Mouse (Mus musculus) right cerebral cortex, postnatal 36 days (tissue): ENCODE data around the gene Ccl9.

ENCODE experiments used
- DNase-seq, 2 experiments: peaks; one replicate each; pipeline ENCODE4 v3.0.0; 2022; ENCODE audit warnings: low spot score in 2 of 2, mixed read lengths in 1 of 2

Ccl9 gene

DNA sequence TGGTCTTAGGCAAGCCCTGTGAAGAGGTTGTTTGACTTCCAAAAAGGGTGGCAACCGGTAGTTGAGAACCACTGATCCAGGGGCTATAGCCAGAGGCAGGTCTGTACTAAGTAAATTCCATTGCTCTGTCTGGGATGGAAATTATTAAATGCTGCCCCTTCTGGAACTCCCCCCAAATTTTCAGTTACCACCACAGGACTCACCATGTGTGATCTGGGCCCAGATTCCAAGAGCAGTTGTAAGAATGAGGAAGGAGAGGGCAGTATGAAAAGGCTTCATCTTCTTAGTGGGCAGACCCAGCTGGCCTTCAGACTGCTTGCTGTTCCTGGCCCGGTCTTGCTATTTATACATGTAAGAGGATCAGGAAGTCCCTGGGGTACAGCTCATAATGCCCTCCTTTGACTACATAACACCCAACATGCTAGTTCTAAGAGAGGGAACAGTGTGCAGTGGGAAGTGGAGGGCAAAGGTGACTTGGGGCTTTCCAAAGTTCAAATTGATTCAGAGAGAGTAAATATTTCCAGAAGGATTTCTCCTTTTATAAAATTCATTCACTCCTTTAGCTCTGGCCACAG lies at the start of gene Ccl9:
Gene Ccl9 (minus strand): TSS at position 451 of the 575 bp plus-strand sequence.
- DNase-seq, result no peak

- DNase-seq, result no peak
These were observed 45.1 kb upstream of the Ccl9 start for GRCm38 (mm10) chr11:83623586-83623985.

DNA sequence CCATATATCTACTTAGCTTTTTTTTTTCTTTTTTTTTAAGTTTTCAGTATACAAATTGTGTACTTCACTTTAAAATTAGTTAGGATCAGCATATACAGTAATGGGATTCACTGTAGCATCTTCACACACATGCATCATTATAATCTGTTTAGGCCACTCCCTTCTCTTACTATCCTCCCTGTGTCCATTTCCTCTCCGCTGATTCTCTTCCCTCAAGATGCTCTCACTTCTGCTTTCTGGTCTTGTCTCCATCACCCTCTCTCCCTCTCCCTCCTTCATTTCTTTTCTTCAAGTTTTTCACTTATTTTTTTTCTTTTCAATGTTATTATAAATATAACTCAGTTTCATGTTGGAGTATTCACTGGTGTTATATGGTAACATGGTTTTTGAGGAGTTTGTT lies 40.6 kb upstream of the Ccl9 start:
- DNase-seq, result no peak

GRCm38 (mm10) chr11:83618238-83618637 lies 39.8 kb upstream of the Ccl9 start:
- no peak for DNase-seq

- no peak for DNase-seq
These were observed 38.1 kb upstream of the Ccl9 start for GRCm38 (mm10) chr11:83616586-83616985.

- DNase-seq, result no peak
These were observed 32.5 kb upstream of the Ccl9 start for GRCm38 (mm10) chr11:83610900-83611299.

DNA sequence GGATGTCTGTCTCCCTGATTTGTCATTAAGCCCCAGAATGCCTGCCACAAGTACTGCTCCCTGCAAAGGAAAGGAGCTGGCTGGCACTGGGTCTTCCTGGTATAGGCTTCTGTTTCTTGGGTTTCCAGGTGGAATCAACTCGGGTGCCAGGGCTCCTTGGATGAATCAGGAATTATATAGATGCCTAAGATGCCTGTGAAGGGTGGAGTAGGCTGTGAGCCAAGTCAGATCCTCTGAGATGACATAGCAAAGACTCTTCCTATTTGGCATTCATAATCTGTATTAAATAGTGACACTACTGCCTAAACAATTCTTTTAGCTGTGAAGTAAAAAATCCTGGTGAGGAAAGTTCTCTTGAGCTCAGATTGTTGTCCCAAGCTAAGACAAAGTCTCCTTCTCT lies 28.0 kb upstream of the Ccl9 start:
- no peak for DNase-seq

- DNase-seq, result no peak
These were observed 27.1 kb upstream of the Ccl9 start for GRCm38 (mm10) chr11:83605535-83605934.

DNA sequence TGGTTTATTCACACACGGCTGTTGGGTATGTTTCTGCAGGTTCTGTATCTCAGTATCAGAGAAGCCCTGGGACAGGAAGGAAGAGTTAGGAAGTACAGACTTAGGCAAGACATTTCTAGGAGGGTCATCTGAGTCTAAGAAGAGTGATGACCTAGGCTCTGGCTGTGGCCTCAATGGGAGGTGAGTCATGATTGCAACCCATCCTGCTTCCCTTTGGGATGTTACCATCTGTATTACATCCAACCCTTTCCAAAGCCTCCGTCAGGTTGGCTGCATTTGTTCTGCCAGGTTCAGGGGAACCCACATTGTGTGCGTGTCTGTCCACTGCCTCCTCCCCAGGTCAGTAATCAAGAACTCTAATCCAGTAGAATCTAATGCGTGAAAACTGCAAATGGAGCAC lies 26.3 kb upstream of the Ccl9 start:
- DNase-seq, result no peak

GRCm38 (mm10) chr11:83603399-83603798 lies 25.0 kb upstream of the Ccl9 start:
- no peak for DNase-seq

DNA sequence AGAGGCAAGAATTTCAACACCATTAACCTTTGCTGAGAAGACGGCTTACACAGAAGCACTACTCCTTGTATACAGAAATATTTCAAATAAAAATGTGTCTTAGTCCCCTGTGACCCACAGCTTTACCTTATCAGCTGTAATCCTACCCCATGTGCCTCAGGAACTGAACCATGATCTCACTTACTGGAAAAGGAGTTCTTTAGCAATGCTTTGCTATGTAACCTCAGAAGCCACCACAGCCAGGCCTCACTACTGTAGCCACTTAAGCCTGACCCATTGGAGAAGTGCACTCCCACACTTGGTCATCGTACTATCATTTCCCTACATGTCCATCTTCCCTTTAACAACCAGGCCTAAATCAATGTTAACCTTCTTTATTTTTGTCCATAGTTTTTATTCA lies 22.1 kb upstream of the Ccl9 start:
- no peak for DNase-seq

- DNase-seq, result no peak
These were observed 20.6 kb upstream of the Ccl9 start for GRCm38 (mm10) chr11:83598991-83599390.

DNA sequence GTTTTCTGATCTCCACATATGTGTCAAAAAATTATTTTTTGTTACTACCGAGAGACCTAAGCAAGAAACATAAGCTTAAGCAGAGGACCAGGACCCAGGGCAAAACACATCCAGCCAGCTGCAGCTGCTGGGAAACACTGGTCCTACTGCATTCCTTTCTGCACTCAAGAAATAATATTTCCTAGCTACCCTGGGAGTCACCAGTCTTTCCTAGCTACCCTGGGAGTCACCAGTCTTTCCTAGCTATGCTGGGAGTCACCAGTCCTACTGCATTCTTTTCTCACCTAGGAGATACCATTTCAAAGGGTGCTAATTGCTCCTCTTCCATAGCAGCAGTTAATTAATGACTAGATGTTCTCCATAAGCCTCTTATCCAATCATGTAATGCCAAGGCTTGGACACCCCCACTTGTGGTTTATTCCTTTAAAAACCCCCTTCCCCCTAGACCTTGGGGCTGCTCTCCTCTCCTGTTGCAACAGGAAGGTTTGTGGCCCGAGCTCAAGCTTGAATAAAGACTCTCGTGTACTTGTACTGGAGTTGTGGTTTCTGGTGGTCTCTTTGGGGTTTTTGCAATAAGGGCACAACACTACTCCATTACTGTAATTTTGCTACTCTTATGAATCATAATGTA lies 19.9 kb upstream of the Ccl9 start:
- DNase-seq, result no peak

- DNase-seq, result no peak
These were observed 19.4 kb upstream of the Ccl9 start for GRCm38 (mm10) chr11:83597796-83598195.

- no peak for DNase-seq
These were observed 17.4 kb upstream of the Ccl9 start for GRCm38 (mm10) chr11:83595669-83596455.

GRCm38 (mm10) chr11:83593453-83593852 lies 15.0 kb upstream of the Ccl9 start:
- DNase-seq, result no peak

- no peak for DNase-seq
These were observed 14.4 kb upstream of the Ccl9 start, which contains the start of gene Ccl6 for GRCm38 (mm10) chr11:83592853-83593252. Gene Ccl6, minus strand, starts transcription at chr11:83593087.

- DNase-seq, result no peak
These were observed 5.8 kb upstream of the Ccl9 start for GRCm38 (mm10) chr11:83584232-83584631.

- no peak for DNase-seq
These were observed 5.0 kb upstream of the Ccl9 start for GRCm38 (mm10) chr11:83583450-83583754.

- DNase-seq, result no peak
These were observed 4.4 kb upstream of the Ccl9 start for GRCm38 (mm10) chr11:83582626-83583449.

DNA sequence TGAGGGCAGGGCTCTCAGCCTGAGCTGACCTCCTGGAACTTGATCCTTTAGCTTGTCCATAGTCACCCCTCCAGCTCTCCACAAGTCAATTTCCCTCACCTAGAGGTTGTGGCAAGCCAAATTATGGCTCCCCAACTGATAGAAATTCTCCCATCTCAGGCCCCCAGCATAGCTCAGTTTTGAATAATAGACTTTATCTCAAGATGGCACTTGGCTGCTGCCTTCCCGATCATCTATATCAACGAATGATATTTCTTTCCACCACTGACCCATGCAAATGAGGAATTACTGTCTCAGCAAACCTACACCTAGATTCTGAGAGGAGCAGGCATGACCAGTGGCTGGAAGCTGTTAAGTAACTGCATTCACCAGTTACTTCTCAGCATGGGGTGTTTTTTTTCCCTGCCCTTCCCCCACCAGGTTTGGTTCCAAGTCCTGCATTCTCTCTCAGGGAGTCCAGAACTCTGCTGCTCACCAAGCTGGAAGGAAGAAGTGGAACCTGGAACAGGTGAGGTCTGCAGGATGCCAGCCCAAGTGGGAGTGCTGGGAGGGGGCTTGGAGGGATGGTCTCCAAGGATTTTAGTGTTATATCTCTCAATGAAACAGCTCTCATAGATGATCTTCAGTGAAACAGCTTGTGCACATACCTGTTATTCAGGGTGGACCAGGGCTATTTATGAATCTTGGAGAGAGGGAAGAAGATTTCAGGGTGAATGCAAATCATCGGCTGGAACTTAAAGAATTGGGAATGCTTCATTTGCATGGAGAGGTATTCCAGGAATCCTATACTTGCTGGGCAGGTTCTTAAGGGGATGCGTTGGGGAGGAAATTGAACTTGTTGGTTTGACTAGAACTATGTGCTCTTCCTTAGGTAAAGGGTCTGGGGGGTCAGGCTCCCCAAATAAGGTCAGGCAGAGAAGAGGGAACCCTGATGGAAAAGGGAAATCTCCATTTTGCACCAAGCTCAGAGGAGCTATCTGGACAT lies 3.5 kb upstream of the Ccl9 start:
- no peak for DNase-seq
